Mouse (Mus musculus) limb, embryonic 14.5 days (tissue): ENCODE data around the gene Zfhx2. TPM values are rescaled to one million over a fixed set of nuclear protein-coding genes. Genes with fewer than 3 reads are reported as not detected.

ENCODE experiments used
- ATAC-seq: fragments of 200-750 bp; cut with Nextera tagmentation; 2 replicates; pipeline ENCODE4 v1.8.0; 2017; ENCODE audit warnings: low read depth, moderate number of reproducible peaks, moderate TSS enrichment; ENCODE audit not compliant: low FRiP score
- DNase-seq: peaks from one replicate; pipeline ENCODE4 v3.0.0-alpha.2; 2015; ENCODE audit warnings: low spot score
- H3K27ac ChIP-seq: fragments of 300-500 bp; sonication (generic); replicated peaks from 2 replicates; pipeline ENCODE4 v1.5.1; 2014; ENCODE audit warnings: low read depth, mild to moderate bottlenecking, low read length, moderate library complexity, mixed read lengths
- H3K27me3 ChIP-seq: fragments of 300-500 bp; sonication (generic); 2 replicates; pipeline ENCODE4 v1.6.1; 2014; ENCODE audit warnings: low read length, mixed read lengths; ENCODE audit not compliant: control insufficient read depth, insufficient read depth
- H3K36me3 ChIP-seq: fragments of 300-500 bp; sonication (generic); 2 replicates; pipeline ENCODE4 v1.6.1; 2014; ENCODE audit warnings: mild to moderate bottlenecking, low read length, moderate library complexity, mixed read lengths; ENCODE audit not compliant: control insufficient read depth, insufficient read depth
- H3K4me1 ChIP-seq: fragments of 300-500 bp; sonication (generic); 2 replicates; pipeline ENCODE4 v1.6.1; 2014; ENCODE audit warnings: antibody characterized with exemption, low read length, mixed read lengths; ENCODE audit not compliant: control insufficient read depth, insufficient read depth
- H3K4me2 ChIP-seq: fragments of 300-500 bp; sonication (generic); replicated peaks from 2 replicates; pipeline ENCODE4 v1.6.1; 2014; ENCODE audit warnings: low read depth, mild to moderate bottlenecking, low read length, moderate library complexity; ENCODE audit not compliant: severe bottlenecking
- H3K4me3 ChIP-seq: fragments of 300-500 bp; sonication (generic); replicated peaks from 2 replicates; pipeline ENCODE4 v1.5.1; 2014; ENCODE audit warnings: low read length
- H3K9ac ChIP-seq: fragments of 300-500 bp; sonication (generic); 2 replicates; pipeline ENCODE4 v1.6.1; 2014; ENCODE audit warnings: mild to moderate bottlenecking, low read depth, low read length, moderate library complexity; ENCODE audit not compliant: severe bottlenecking
- H3K9me3 ChIP-seq: fragments of 300-500 bp; sonication (generic); 2 replicates; pipeline ENCODE4 v1.6.1; 2016; ENCODE audit warnings: low read length; ENCODE audit not compliant: control insufficient read depth
- POLR2A ChIP-seq: fragments of 200-500 bp; IDR thresholded peaks from 2 replicates; pipeline ENCODE4 v1.8.0; 2012; ENCODE audit warnings: inconsistent platforms, mild to moderate bottlenecking, moderate library complexity, borderline replicate concordance; ENCODE audit not compliant: insufficient read depth, insufficient read length; ENCODE audit errors: extremely low read depth
- WGBS: fragments of 180-500 bp; shearing (Covaris S2); extraction: QIAGEN DNeasy Blood & Tissue Kit; methylation state at CpG from one replicate; pipeline ENCODE4 v1.1.7; 2014; 5-methylcytosine and 5-hydroxymethylcytosine counted together
- polyA plus RNA-seq, 2 experiments: library from polyadenylated mRNA; depleted of rRNA in 1 of 2; stranded (reverse) in 1 of 2; unstranded in 1 of 2; fragments of >200 nt; fragmentation: Nextera tagmentation in 1 of 2; extraction: Ambion mirVana in 1 of 2; gene quantifications; 2 replicates each; pipeline versions ENCODE4 v1.2.1 to v1.2.3; 2012 to 2014

The Zfhx2 gene
- polyA plus RNA-seq, 2 experiments: 3.7 to 5.3 TPM

- Histone ChIP-seq H3K27ac (no peak overlapping the region), H3K4me2 (peak overlapping the region; percentile 99), H3K4me1 (peaks cover 10% of the 10 kb centered on the region; the same call in 1 of the 2 replicates), H3K27me3 (peaks cover 39% of the 10 kb centered on the region), H3K9ac (peak overlapping the region; percentile 66; the same call in 1 of the 2 replicates), H3K4me3 (peak overlapping the region; percentile 64), H3K9me3 (no peaks in the 10 kb centered on the region), H3K36me3 (no peaks in the 10 kb centered on the region; the same call in 1 of the 2 replicates)
- no peak for TF ChIP-seq POLR2A
- ATAC-seq (no peak), DNase-seq (no peak)
- WGBS: under 1% methylated on average over 7 of the region's 8 CpGs
These were observed 23.7 kb upstream of the Zfhx2 start for GRCm38 (mm10) chr14:55115846-55116245.

- peak; percentile 62 for ATAC-seq
These were observed 22.9 kb upstream of the Zfhx2 start for GRCm38 (mm10) chr14:55114759-55115701.

GRCm38 (mm10) chr14:55113975-55114645 lies 22.0 kb upstream of the Zfhx2 start:
- no peak for DNase-seq
- Histone ChIP-seq H3K4me3 (peak overlapping the region; percentile 64), H3K9ac (no peak overlapping the region), H3K27me3 (peaks cover 39% of the 10 kb centered on the region), H3K4me1 (peaks cover 15% of the 10 kb centered on the region; the same call in 1 of the 2 replicates), H3K9me3 (no peaks in the 10 kb centered on the region), H3K4me2 (peak overlapping the region; percentile 99), H3K27ac (no peak overlapping the region), H3K36me3 (no peaks in the 10 kb centered on the region; the same call in 1 of the 2 replicates)
- no peak for ATAC-seq
- WGBS: 9% methylated on average over 26 of the region's 26 CpGs
- no peak for TF ChIP-seq POLR2A

More at GRCm38 (mm10) chr14:55114759-55115701, 22.9 kb upstream of the Zfhx2 start:
- H3K27me3 ChIP-seq: peaks cover 39% of the 10 kb centered on the region
- H3K4me3 ChIP-seq: peak overlapping the region; percentile 64
- peak overlapping the region; percentile 99 for H3K4me2 ChIP-seq
- no peaks in the 10 kb centered on the region for H3K9me3 ChIP-seq
- DNase-seq: peak; percentile 55
- no peak for TF ChIP-seq POLR2A
- under 1% methylated on average over 46 of the region's 78 CpGs for WGBS
- no peak overlapping the region for H3K27ac ChIP-seq
- H3K36me3 ChIP-seq: no peaks in the 10 kb centered on the region; the same call in 1 of the 2 replicates
- H3K4me1 ChIP-seq: peaks cover 10% of the 10 kb centered on the region; the same call in 1 of the 2 replicates
- H3K9ac ChIP-seq: peak overlapping the region; percentile 66

GRCm38 (mm10) chr14:55113351-55113974 lies 21.3 kb upstream of the Zfhx2 start:
- no peaks in the 10 kb centered on the region for H3K9me3 ChIP-seq
- no peak overlapping the region for H3K9ac ChIP-seq
- H3K4me3 ChIP-seq: no peak overlapping the region
- ATAC-seq (no peak), DNase-seq (no peak)
- no peak overlapping the region for H3K27ac ChIP-seq
- WGBS: 69% methylated on average over 51 of the region's 51 CpGs
- TF ChIP-seq POLR2A: no peak
- H3K36me3 ChIP-seq: no peaks in the 10 kb centered on the region; the same call in 1 of the 2 replicates
- H3K4me2 ChIP-seq: no peak overlapping the region
- H3K27me3 ChIP-seq: peaks cover 39% of the 10 kb centered on the region
- H3K4me1 ChIP-seq: peaks cover 18% of the 10 kb centered on the region; the same call in 1 of the 2 replicates

- DNase-seq (no peak), ATAC-seq (no peak)
- 81% methylated on average over 2 of the region's 2 CpGs for WGBS
- no peak overlapping the region for H3K9ac ChIP-seq
- no peak overlapping the region for H3K27ac ChIP-seq
- H3K4me2 ChIP-seq: no peak overlapping the region
- TF ChIP-seq POLR2A: no peak
- peaks cover 16% of the 10 kb centered on the region for H3K4me1 ChIP-seq
- no peak overlapping the region for H3K4me3 ChIP-seq
- no peaks in the 10 kb centered on the region for H3K9me3 ChIP-seq
- peaks cover 36% of the 10 kb centered on the region for H3K27me3 ChIP-seq
- H3K36me3 ChIP-seq: no peaks in the 10 kb centered on the region; the same call in 1 of the 2 replicates
These were observed 19.6 kb upstream of the Zfhx2 start for GRCm38 (mm10) chr14:55111720-55112119.
